Mouse (Mus musculus) ES-Bruce4 (cell line): Measurements from ENCODE around the gene Sept9.

Source experiments
- CTCF ChIP-seq: IDR thresholded peaks from one replicate; pipeline ENCODE4 v1.8.1; 2011; ENCODE audit warnings: low read depth, low read length
- POLR2A ChIP-seq: IDR thresholded peaks from one replicate; pipeline ENCODE4 v1.8.1; 2011; ENCODE audit warnings: low read length; ENCODE audit not compliant: insufficient read depth

- TF ChIP-seq POLR2A (no peak), CTCF (no peak)
Observed at GRCm38 (mm10) chr11:117322311-117322710, 122.8 kb downstream of the Sept9 start.
